Mouse (Mus musculus) midbrain, embryonic 11.5 days (tissue): ENCODE data around the gene Hpse2. TPM values are rescaled to one million over a fixed set of nuclear protein-coding genes. Genes with fewer than 3 reads are reported as not detected.

Experiments used
- ATAC-seq: fragments of 200-750 bp; cut with Nextera tagmentation; 2 replicates; pipeline ENCODE4 v1.8.0; 2017; ENCODE audit warnings: moderate TSS enrichment, moderate library complexity; ENCODE audit not compliant: low FRiP score
- DNase-seq: peaks from one replicate; pipeline ENCODE4 v3.0.0; 2015; ENCODE audit warnings: low spot score; ENCODE audit errors: missing footprints
- H3K27ac ChIP-seq: fragments of 300-500 bp; sonication (generic); 2 replicates; pipeline ENCODE4 v1.5.1; 2014; ENCODE audit warnings: low read depth, low read length
- H3K27me3 ChIP-seq: fragments of 300-500 bp; sonication (generic); 2 replicates; pipeline ENCODE4 v1.6.1; 2014; ENCODE audit warnings: mild to moderate bottlenecking, low read length, moderate library complexity, mixed read lengths; ENCODE audit not compliant: control insufficient read depth, insufficient read depth
- H3K36me3 ChIP-seq: fragments of 300-500 bp; sonication (generic); 2 replicates; pipeline ENCODE4 v1.6.1; 2014; ENCODE audit warnings: mild to moderate bottlenecking, low read length, moderate library complexity, mixed read lengths; ENCODE audit not compliant: control insufficient read depth, insufficient read depth
- H3K4me1 ChIP-seq: fragments of 300-500 bp; sonication (generic); 2 replicates; pipeline ENCODE4 v1.6.1; 2014; ENCODE audit warnings: low read length; ENCODE audit not compliant: control insufficient read depth, insufficient read depth
- H3K4me2 ChIP-seq: fragments of 300-500 bp; sonication (generic); 2 replicates; pipeline ENCODE4 v1.6.1; 2014; ENCODE audit warnings: mild to moderate bottlenecking, moderate library complexity
- H3K4me3 ChIP-seq: fragments of 300-500 bp; sonication (generic); 2 replicates; pipeline ENCODE4 v1.5.1; 2014; ENCODE audit warnings: low read depth, low read length
- H3K9ac ChIP-seq: fragments of 300-500 bp; sonication (generic); 2 replicates; pipeline ENCODE4 v1.6.1; 2014; ENCODE audit warnings: low read length
- H3K9me3 ChIP-seq: fragments of 300-500 bp; sonication (generic); 2 replicates; pipeline ENCODE4 v1.6.1; 2016; ENCODE audit warnings: low read length; ENCODE audit not compliant: control insufficient read depth
- WGBS: fragments of 180-500 bp; shearing (Covaris S2); extraction: QIAGEN DNeasy Blood & Tissue Kit; methylation state at CpG from one replicate; pipeline ENCODE4 v1.1.7; 2014; 5-methylcytosine and 5-hydroxymethylcytosine counted together
- polyA plus RNA-seq: library from polyadenylated mRNA; unstranded; fragments of >200 nt; fragmentation: Nextera tagmentation; extraction: Ambion mirVana; gene quantifications from 2 replicates; pipeline ENCODE4 v1.2.1, GENCODE M21; 2014

Hpse2 gene
- polyA plus RNA-seq, 1 experiment from 2014 or later: 0.04 TPM

DNA sequence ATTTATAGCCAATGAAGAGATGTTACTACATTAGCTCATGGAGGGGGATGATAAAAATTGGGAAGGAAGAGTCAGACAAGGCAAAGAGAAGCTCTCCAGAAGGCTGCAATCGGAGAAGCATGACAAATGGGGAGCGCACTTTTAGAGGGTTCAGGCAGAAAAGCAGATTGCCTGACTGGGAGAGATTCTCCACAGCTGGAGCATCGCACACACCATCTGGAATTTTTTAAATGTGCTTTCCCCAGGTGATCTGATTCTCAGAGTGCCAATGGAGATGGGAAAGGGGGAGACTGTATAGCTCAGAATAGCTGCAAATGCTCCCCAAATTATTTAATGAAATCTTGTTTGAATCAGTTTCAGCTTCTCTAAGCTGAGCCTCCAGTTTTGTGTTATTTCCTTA is 156.4 kb downstream of the Hpse2 start:
- H3K27ac ChIP-seq: no peak overlapping the region
- H3K4me2 ChIP-seq: no peak overlapping the region
- WGBS: 80% methylated on average over 3 of the region's 3 CpGs
- no peak overlapping the region for H3K9ac ChIP-seq
- no peaks in the 10 kb centered on the region for H3K4me1 ChIP-seq
- ATAC-seq: no peak
- H3K36me3 ChIP-seq: no peaks in the 10 kb centered on the region
- H3K9me3 ChIP-seq: no peaks in the 10 kb centered on the region
- no peak overlapping the region for H3K4me3 ChIP-seq
- no peaks in the 10 kb centered on the region for H3K27me3 ChIP-seq
- DNase-seq: peak; percentile 56

DNA sequence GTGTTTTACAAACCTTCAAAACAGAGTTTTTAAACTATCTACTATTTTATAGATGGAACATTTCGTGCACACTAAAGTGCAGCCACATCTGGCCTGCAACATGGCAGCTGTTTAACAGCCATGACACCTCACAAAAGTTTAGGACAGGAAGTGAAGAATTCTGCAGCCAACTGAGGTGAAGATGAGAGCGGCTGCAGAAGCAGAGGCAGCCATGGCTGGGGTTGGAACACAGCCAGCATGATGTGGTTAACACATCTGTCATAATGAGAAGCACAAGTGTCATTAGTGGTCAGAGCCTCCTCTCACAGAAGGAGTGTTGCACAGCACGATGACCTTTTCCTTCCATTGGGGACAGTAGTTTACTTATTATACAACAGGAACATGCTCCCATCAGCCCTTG is 194.6 kb downstream of the Hpse2 start:
- no peaks in the 10 kb centered on the region for H3K4me1 ChIP-seq
- H3K9me3 ChIP-seq: no peaks in the 10 kb centered on the region
- H3K27ac ChIP-seq: no peak overlapping the region
- H3K9ac ChIP-seq: no peak overlapping the region
- ATAC-seq (no peak), DNase-seq (no peak)
- no peak overlapping the region for H3K4me2 ChIP-seq
- no peaks in the 10 kb centered on the region for H3K27me3 ChIP-seq
- no peaks in the 10 kb centered on the region for H3K36me3 ChIP-seq
- WGBS: 85% methylated on average over 3 of the region's 3 CpGs
- H3K4me3 ChIP-seq: no peak overlapping the region

DNA sequence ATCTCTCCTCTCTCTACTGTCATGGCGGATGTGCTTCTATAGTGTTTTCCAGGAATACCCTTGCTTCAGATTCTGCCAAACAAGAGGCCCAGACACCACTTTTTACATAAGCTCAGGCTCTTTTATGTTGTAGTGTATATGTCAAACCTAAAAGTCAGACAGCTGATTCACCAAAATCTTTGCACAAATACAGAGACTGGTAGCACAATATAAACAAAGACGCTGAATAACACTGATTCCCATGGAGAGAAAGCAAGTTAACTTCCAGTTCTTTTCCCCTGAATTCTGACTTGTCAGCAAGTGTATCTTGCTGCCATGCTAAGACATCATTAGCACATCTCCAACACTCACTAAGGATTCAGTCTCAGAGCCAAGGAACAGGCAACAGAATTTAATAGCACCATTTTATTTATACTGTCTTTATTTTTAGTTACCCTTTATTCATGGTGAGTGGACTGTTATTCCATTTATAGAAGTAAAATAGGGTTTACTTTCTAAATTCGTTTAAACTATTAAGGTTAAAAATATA is 212.7 kb downstream of the Hpse2 start:
- no peaks in the 10 kb centered on the region for H3K9me3 ChIP-seq
- no peak for DNase-seq
- H3K27ac ChIP-seq: no peak overlapping the region
- H3K9ac ChIP-seq: no peak overlapping the region
- H3K36me3 ChIP-seq: no peaks in the 10 kb centered on the region
- WGBS: 86% methylated on average over 3 of the region's 3 CpGs
- H3K4me3 ChIP-seq: no peak overlapping the region
- ATAC-seq: no peak
- H3K4me2 ChIP-seq: no peak overlapping the region
- no peaks in the 10 kb centered on the region for H3K4me1 ChIP-seq
- no peaks in the 10 kb centered on the region for H3K27me3 ChIP-seq

DNA sequence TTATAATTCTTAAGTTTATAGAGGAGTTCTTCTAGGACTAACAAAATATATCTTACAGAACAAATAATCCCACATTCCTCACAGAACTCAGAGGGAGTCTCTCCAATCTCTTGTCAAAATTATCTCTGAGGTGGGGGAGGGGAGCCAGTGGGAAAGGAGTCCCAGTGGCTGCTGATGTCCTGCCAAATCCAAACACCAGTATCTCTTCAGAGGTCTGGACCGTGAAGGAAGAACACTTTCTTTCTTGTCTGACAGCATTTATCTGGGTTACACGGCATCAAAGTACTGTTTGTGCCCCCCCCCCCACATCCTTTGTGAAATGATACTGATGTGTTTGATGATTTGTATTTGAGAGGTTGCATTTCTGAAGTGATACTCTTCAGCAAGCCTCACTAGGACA is 213.3 kb downstream of the Hpse2 start:
- no peaks in the 10 kb centered on the region for H3K4me1 ChIP-seq
- no peak overlapping the region for H3K27ac ChIP-seq
- no peaks in the 10 kb centered on the region for H3K27me3 ChIP-seq
- H3K4me2 ChIP-seq: no peak overlapping the region
- no peaks in the 10 kb centered on the region for H3K9me3 ChIP-seq
- DNase-seq (no peak), ATAC-seq (no peak)
- WGBS: 86% methylated on average over 2 of the region's 2 CpGs
- H3K9ac ChIP-seq: no peak overlapping the region
- H3K36me3 ChIP-seq: no peaks in the 10 kb centered on the region
- H3K4me3 ChIP-seq: no peak overlapping the region

DNA sequence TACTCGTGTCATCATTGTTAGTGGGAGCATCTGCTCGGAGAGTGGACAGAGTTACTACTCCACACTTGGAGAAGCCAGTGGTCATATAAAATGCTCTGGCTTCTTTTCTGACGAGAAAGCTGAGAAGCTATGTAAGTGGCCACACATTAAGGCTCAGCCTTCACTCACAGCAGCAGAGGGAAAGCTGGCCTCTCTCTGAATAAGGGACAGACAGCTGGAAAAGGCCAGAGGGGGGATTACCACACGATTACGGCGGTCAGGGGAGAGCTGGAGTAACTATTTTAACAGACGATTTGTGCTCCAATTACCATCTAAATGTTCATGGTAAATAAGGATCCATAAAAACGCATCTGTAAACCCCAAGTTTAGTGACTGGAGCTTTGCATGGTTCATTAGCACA is 232.1 kb downstream of the Hpse2 start:
- H3K27ac ChIP-seq: no peak overlapping the region
- H3K4me3 ChIP-seq: no peak overlapping the region
- H3K4me1 ChIP-seq: no peaks in the 10 kb centered on the region
- no peak overlapping the region for H3K9ac ChIP-seq
- H3K9me3 ChIP-seq: no peaks in the 10 kb centered on the region
- H3K4me2 ChIP-seq: no peak overlapping the region
- WGBS: 52% methylated on average over 8 of the region's 8 CpGs
- no peaks in the 10 kb centered on the region for H3K27me3 ChIP-seq
- no peaks in the 10 kb centered on the region for H3K36me3 ChIP-seq
- no peak for ATAC-seq
- no peak for DNase-seq

DNA sequence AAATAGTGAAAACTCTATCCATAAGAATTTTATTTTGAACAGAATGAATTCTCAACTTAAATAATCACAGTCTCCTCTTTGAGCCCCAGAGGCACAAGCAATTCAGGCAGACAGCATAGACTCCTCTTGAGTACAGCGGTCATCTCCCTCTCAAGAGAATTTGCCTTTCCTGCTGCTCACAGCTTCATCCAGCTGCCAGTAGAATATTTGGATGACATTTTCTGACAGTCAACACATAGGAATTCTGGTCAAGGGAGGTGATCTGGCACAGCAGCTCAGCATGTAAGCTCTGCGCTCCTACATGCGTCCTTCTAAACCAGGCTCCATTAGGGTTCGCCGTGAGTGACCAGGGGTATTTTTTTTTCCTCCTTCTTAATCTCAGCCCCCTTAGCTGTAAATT is 232.6 kb downstream of the Hpse2 start:
- H3K9me3 ChIP-seq: no peaks in the 10 kb centered on the region
- H3K4me1 ChIP-seq: no peaks in the 10 kb centered on the region
- H3K9ac ChIP-seq: no peak overlapping the region
- H3K27me3 ChIP-seq: no peaks in the 10 kb centered on the region
- H3K4me2 ChIP-seq: no peak overlapping the region
- DNase-seq (no peak), ATAC-seq (no peak)
- H3K36me3 ChIP-seq: no peaks in the 10 kb centered on the region
- WGBS: 86% methylated on average over 5 of the region's 5 CpGs
- H3K4me3 ChIP-seq: no peak overlapping the region
- no peak overlapping the region for H3K27ac ChIP-seq

DNA sequence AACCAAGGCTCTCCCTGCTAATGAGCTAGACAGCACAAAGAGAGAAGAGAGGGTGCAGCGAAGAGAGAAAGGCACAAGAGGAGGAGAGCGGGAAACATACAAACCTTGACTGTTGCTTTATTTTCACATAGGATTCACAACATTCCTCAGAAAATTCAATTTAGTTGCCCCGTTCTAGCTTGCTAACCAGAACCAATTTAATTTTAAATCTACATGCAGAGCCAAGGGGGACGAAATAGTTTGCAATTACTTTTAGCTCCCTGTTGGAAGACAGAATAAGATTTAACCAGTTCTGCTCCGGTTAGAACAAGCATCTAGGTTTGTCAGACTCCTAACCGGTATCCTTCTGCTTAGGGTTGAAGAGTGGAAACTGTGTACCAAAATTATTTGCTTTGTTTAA is 240.3 kb downstream of the Hpse2 start:
- Histone ChIP-seq H3K27me3 (no peaks in the 10 kb centered on the region), H3K4me1 (no peaks in the 10 kb centered on the region), H3K4me3 (no peak overlapping the region), H3K36me3 (no peaks in the 10 kb centered on the region), H3K27ac (no peak overlapping the region), H3K9me3 (no peaks in the 10 kb centered on the region), H3K9ac (no peak overlapping the region), H3K4me2 (no peak overlapping the region)
- DNase-seq: no peak
- ATAC-seq: no peak
- 86% methylated on average over 6 of the region's 6 CpGs for WGBS

DNA sequence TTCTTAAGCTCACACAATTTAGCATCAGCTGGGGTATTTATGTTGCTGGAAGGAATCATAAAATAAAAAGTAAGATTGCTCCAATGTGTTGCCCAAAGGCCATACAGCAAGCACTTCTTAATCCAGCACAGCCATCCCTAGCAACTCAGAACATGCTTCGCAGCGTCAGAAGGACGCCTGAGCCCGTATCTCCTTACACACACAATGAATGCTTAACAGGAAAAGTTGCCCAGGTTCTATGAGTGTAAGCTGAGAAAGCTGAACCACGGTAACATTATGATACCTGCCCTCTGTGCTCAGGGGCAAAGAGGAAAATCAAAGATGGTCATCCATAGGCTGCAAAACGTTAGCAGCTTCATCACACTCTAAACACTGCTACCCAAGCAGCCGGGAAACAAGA is 241.3 kb downstream of the Hpse2 start:
- no peaks in the 10 kb centered on the region for H3K36me3 ChIP-seq
- H3K27me3 ChIP-seq: no peaks in the 10 kb centered on the region
- no peak overlapping the region for H3K9ac ChIP-seq
- H3K9me3 ChIP-seq: no peaks in the 10 kb centered on the region
- DNase-seq: no peak
- no peak overlapping the region for H3K4me2 ChIP-seq
- H3K4me3 ChIP-seq: no peak overlapping the region
- H3K4me1 ChIP-seq: no peaks in the 10 kb centered on the region
- ATAC-seq: no peak
- no peak overlapping the region for H3K27ac ChIP-seq
- WGBS: 81% methylated on average over 7 of the region's 7 CpGs

DNA sequence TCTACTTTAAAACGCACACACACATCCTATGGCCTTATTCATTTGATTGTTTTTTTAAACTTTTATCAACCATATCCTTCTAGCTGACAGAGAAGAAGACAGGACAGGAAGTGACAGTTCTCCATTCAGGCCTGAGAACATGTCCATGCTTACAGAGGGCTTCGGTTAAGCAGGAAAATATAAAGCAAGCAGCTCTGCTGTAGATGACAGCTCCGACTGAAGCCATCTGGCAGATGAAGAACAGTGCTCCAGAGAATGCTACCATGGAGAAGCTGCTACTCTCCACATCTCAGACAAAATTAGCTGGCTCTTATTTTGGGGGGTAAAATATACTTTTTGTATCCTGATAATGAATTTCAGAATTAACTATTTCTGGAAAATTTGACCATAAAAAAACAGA is 246.5 kb downstream of the Hpse2 start:
- Histone ChIP-seq H3K4me1 (no peaks in the 10 kb centered on the region), H3K27ac (no peak overlapping the region), H3K4me3 (no peak overlapping the region), H3K27me3 (no peaks in the 10 kb centered on the region), H3K36me3 (no peaks in the 10 kb centered on the region), H3K9me3 (no peaks in the 10 kb centered on the region), H3K4me2 (no peak overlapping the region), H3K9ac (no peak overlapping the region)
- 80% methylated on average over 3 of the region's 3 CpGs for WGBS
- ATAC-seq (no peak), DNase-seq (no peak)

DNA sequence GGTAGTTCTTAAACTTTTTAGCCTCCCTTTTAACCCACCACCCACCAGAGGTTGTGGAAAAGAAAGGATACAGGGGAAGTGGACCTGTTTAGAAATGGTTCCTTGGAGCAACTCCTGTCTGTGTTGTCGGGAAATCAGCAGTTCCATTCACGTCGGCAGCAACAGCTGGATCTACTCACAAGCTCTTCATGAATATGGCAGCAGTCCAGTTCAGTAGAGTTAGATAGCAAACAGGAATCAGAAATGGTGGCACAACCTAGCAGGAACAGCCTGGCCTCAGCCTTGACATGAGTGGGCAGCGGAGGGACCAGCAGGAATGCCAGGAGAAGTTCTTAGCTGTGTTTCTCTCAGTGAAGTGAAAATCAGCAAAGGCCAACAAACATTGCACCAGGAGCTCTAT is 278.4 kb downstream of the Hpse2 start:
- ATAC-seq (no peak), DNase-seq (no peak)
- H3K9ac ChIP-seq: no peak overlapping the region
- H3K4me3 ChIP-seq: no peak overlapping the region
- H3K4me2 ChIP-seq: no peak overlapping the region
- no peaks in the 10 kb centered on the region for H3K9me3 ChIP-seq
- no peaks in the 10 kb centered on the region for H3K36me3 ChIP-seq
- H3K27me3 ChIP-seq: no peaks in the 10 kb centered on the region
- WGBS: 90% methylated on average over 4 of the region's 4 CpGs
- no peaks in the 10 kb centered on the region for H3K4me1 ChIP-seq
- no peak overlapping the region for H3K27ac ChIP-seq
